Mouse (Mus musculus): Measurements from ENCODE around the gene Mical3. TPM values are rescaled to one million over a fixed set of nuclear protein-coding genes. Genes with fewer than 3 reads are reported as not detected.

Gene Mical3
- total RNA-seq, 2 experiments from 2014 or later: 159 to 168 TPM

DNA sequence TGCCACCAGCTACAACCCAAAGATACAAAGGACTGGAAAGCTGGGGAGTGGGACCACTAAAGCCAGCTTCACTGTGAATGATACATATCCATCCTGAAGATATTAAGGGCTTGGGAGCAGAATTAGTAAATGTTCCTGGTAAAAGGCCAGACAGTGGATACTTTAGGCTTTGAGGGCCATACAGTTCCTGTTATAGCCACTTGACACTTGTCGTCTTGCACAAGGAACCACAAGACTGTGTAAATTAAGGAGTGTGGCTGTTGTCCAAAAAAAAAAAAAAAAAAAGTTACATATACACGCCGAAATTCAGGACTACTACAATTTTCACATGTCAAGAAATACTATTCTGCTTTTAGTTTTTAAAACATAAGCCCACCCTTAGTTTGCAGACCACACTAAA lies 17.6 kb upstream of the Mical3 start:
- ATAC-seq (replicated peaks; ENCODE audit: low FRiP score, poor library complexity, severe bottlenecking): no peak

DNA sequence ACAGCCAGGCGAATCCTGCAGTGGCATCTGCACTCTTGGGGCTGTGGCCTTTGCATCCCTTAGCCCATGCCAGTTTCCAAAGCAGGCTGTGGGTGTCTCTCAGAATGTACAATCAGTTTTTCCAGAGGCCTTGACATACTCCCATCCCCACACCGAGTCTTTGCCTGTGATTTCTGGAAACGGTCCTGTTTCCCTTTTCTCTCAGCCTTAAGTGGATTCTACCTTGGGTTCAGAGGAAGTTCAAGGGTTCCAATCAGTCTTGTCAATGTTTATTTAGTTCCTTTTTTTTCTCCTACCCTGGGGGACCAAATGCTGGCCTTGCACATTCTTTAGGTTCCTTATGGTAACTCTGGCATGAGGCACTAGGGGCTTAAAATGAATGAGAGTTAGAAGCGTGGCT lies 16.0 kb upstream of the Mical3 start:
- no peak for ATAC-seq (replicated peaks; ENCODE audit: low FRiP score, poor library complexity, severe bottlenecking)

DNA sequence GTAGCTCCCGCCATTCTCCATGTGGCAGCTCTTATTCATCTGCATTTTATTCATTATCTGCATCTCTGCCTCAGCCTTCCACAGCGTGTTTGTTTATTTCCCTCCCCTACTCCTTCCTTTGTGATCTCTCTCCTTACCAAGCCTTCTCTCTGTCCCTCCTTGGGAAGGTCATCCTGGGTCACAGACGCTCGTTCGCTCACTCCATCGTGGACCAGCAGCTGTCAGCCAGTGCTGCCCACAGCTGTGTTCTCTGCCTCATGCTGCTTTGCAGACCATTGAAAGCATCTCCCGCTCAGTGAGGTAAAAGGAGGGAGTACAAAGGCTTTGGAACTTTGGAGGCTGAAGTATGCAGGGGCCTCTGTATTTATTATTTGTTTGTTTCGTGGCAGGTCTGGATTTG lies 15.1 kb upstream of the Mical3 start:
- ATAC-seq (replicated peaks; ENCODE audit: low FRiP score, poor library complexity, severe bottlenecking): no peak

DNA sequence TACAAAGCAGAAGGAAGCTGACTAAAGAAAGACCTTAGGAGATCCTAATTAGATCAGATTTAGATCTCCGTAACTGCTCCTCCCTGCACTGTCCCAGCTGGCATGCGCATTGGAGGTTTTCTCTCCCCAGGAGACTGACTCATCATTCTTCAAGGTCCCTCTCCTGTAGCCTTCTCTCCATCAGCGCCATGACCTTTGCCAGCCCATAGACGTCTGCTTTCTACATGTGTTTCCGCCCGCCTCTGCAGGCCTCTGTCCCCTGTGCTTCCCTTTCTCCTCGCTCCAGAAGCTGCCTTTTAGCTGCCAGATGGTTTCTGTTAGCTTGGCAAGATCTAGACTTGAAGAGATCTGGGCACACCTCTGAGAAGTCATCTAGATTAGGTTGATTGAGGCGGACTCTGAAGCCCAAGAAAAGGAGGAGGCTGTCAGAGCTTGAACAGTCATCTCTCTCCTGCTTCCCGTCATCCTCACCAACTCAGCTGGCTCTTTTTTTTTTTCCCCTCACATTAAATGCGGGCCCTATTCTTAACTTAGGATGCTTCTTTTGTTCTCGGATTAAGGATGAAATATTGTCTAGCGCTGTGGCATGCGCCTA lies 14.3 kb upstream of the Mical3 start:
- no peak for ATAC-seq (replicated peaks; ENCODE audit: low FRiP score, poor library complexity, severe bottlenecking)

DNA sequence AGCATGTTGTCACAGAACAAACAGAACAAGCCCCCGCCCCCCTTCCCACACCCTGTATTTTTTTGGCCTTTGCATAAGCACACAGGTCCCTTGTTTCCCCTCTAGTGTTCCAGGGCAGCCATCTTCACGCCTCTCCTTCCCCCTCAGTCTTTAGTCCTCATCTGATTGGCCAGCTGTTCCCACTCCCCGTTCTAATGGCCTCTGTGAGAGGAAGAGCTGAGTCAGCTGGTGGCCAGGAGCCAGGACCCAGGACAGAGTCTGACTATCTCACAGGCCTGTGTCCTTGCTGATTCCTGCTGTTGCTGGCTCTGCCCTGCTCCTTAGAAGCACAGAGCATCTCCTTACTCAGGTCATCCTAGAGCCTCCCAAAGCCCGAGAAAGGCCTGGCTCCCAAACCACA lies 13.3 kb upstream of the Mical3 start:
- ATAC-seq (replicated peaks; ENCODE audit: low FRiP score, poor library complexity, severe bottlenecking): no peak

DNA sequence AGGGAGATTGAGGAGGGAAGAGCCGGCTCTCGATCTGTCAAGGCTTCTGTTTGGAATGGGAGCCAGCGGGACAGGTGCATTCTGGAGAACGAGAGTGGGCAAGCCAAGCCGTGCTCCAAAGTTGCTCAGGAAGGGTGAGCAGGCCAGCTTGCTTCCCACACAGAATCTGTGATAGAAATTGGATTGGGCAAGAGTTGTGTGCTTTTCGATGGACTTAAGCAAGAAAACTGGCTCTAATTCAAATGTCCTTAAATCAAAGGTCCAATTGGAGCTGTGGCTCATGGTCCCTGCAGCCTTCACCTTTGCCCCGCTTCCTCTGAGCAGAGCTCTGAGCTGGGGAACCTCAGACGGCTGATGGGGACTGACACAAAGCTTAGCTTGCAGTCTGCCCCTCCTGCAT lies 12.6 kb upstream of the Mical3 start:
- no peak for ATAC-seq (replicated peaks; ENCODE audit: low FRiP score, poor library complexity, severe bottlenecking)

DNA sequence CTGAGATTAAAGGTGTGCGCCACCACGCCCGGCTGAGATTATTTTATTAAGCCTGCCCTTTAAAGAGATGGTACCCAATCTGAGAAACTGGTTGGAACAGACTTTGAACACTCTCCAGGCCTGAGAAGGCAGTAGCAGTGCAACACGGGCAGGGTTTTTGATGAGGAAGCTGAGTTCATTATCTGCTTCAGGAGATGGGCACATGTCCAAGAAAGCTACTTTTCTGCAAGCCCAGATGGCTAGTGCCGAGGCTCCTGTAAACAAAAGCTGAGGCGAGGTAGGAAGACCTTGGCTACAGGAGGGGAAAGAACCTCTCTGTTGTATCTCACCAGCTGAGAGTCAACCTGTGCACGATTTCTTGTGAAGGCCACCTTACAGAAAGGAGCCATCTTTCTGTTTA lies 11.5 kb upstream of the Mical3 start:
- no peak for ATAC-seq (replicated peaks; ENCODE audit: low FRiP score, poor library complexity, severe bottlenecking)

DNA sequence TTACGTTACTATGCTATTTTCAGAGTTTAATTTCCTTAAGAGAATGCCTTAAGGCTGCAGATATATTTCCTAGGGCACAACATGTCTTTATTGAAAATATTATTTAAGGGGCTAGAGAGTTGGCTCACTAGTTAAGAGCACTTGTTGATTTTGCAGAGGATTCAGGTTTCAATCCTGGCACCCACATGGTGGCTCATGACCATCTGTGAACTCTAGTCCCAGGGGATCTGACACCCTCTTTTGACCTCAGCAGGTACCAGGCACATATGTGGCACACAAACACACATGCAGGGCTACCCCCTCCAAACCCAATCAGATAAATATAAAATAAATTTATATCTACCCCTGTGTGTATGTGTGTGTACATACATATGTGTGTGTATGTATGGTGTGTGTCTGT lies 8.5 kb upstream of the Mical3 start:
- ATAC-seq (replicated peaks; ENCODE audit: low FRiP score, poor library complexity, severe bottlenecking): no peak

DNA sequence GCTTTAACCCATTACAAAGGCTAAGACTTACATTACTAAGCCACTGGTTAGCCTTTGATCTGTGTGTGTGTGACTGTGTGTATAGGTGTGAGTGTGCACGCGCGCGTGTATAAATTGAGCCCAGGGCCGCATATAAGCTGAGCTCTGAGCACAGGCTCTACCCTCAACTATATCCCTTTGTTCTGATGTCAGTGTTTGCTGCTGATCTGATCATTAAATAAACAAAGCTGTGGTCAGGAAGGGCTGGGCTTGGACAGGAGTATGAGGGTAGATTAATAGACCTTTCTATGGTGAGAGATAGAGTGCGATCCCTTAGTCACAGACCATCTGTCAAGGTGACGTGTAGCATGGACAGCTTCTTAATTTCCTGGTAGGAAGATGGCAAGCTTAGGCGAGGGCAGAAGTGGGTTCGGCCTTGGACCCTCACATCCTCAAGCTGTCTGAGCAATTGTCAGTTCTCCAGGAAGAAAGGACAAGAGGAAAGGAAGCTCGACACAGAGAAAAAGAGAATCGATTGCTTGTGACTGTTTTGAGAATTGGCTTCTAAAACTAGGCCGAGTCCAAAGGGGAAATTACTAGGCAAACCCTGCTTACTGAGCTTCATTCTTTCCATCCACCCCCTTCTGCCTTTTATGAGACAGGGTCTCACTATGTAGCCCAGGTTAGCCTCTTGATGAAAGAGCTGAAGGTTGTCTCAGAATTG lies 7.7 kb upstream of the Mical3 start:
- ATAC-seq (replicated peaks; ENCODE audit: low FRiP score, poor library complexity, severe bottlenecking): no peak

DNA sequence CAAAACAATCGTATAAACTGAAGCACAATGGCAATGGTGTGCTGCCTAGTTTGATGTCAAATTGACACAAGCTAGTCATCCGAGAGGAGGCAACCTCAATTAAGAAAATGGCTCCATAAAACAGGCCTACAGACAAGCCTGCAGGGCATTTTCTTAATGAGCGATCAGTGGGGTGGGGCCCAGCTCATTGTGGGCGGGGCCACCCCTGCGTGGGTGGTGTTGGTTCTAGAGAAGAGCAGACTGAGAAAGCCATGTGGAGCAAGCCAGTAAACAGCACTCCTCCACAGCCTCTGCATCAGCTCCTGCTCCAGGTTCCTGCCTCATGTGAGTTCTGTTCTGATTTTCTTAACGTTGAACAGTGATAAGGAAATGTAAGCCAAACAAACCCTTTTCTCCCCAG lies 6.4 kb upstream of the Mical3 start:
- ATAC-seq (replicated peaks; ENCODE audit: low FRiP score, poor library complexity, severe bottlenecking): peak; percentile 54; the same call in 1 of the 2 replicates

DNA sequence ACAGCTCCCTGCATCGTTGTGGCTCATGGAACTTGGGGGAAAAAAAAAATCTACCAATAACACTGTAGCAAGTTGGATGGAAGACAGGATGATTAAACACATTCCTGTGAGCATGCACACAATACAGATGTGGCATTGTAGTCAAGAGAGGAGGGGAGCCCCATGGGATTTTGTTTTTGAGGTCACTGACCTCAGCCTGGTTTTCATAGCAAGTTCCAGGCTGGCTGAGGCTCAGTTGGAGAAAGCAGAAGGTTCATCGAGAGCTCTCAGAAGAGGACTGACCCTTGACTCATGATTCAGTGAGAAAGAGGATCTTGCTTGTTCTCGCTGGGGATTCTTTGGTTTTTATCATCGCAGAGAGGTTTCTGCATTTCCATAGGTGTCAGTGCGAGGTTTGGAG lies 4.1 kb upstream of the Mical3 start:
- no peak for ATAC-seq (replicated peaks; ENCODE audit: low FRiP score, poor library complexity, severe bottlenecking)

DNA sequence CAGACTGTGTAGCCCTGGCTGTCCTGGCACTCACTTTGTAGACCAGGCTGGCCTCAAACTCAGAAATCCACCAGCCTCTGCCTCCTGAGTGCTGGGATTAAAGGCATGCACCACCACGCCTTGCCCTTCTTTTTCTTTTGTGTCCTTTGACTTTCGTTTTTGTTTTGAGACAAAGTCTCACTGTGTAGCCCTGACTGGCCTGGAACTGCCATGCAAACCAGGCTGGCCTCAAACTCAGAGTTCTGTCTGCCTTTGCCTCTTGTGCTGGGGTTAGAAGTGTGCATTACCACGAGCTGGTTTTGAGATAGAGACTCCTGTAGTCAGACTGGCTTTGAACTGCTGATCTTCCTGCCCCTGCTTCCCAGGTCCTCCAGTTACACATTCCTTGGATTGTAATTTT lies 3.5 kb upstream of the Mical3 start:
- no peak for ATAC-seq (replicated peaks; ENCODE audit: low FRiP score, poor library complexity, severe bottlenecking)

DNA sequence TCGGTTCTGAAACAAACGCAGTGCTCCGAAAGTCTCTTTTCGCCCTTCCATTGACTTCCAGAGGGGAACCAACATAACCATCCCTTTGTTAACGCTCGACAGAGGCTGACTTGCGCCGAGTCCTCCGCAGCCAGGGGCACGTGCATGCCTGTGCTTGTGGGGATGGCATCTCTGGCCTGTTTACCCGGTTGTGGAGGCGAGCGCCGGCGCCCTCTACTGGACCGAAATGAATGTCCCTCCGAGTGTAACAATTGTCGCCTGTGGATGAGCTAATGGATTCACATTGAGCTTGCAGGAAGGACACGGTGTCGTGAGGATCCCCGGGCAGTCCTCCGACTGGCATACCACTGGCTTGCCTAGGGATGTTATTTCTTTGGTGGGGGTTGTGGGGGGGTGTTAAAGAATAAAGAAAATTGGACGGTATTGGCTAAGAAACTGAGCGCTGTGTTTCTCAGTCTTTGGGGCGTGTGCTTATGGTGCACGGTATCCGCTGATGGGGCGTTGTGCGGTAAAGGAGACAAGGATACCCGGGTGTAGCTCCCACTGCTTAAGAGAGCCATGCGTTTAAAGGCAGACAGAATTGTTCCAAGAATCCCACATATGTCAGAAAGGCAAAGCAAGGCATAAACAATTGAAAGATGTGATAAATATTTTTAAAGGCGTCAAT lies 627 bp downstream of the Mical3 start:
- ATAC-seq (replicated peaks; ENCODE audit: low FRiP score, poor library complexity, severe bottlenecking): peak; percentile 91

DNA sequence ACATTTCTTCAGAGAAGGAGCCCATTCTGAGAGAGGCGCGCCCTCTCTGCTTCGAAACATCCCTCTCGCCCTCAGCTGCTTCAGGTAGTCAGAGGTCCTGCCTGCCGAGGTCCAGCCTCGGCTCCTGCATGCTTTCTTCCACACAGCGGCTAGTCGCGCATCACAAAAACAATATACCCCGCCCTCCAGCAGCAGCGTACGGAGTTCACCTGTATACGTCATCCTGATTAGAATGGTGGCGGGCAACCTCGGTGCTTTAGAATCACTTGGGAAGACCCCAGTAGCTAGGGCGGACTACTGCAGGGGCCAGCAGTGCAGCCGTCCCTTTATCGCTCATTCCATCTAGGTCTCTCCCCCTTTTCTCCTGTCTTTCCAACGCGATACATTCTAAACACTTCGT lies 1.3 kb downstream of the Mical3 start:
- ATAC-seq (replicated peaks; ENCODE audit: low FRiP score, poor library complexity, severe bottlenecking): no peak

DNA sequence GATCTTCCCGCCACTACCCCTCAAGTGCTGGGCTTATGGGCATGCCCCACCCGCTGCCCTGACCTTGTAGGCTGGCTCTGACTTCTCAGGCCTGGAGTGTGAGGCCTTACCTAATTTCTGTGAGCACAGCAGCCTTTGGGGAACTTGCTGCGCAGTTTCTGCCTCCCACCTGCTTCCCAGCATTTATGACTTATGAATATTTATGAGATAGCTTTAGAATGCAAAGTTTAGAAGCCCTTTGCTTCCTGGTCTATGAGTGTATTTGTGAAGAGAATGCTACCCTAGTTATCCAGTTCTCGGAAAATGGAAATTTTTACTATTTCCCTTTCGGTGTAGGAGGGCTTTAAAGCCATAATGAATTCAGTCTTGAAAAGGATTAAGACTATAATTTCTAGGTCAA lies 2.1 kb downstream of the Mical3 start:
- ATAC-seq (replicated peaks; ENCODE audit: low FRiP score, poor library complexity, severe bottlenecking): no peak

DNA sequence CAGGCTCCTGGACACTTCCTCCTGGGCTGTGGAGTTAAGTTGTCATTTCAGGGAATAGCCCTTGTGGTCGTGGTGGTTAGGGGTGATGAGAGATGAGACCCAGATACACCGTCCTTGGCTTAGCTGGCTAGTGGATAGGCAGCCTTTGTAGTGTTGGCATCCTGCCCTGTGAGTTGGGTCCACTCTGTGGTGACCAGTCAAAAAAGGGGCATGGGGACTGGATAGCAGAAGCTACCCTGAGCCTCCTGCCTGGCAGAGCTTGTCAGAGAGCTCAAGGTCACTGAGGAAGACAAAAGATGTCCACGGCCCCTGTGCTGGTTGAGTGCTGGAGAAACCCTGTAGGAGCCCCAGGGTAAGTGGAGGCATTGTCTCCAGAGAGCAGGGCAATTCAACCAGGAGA lies 3.1 kb downstream of the Mical3 start:
- ATAC-seq (replicated peaks; ENCODE audit: low FRiP score, poor library complexity, severe bottlenecking): no peak

DNA sequence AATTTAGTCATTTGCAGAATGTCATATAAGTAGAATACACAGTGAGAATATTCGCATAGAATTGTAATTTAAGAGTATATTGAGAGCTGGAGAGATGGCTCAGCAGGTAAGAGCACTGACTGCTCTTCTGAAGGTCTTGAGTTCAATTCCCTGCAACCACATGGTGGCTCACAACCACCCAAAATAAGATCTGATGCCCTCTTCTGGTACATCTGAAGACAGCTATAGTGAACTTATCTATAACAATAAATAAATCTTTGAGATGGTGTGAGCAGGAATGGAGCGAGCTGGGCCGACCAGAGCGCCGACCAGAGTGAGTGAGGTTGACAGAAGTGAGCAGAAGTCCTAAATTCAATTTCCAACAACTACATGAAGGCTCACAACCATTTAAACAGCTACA lies 4.6 kb downstream of the Mical3 start:
- no peak for ATAC-seq (replicated peaks; ENCODE audit: low FRiP score, poor library complexity, severe bottlenecking)

DNA sequence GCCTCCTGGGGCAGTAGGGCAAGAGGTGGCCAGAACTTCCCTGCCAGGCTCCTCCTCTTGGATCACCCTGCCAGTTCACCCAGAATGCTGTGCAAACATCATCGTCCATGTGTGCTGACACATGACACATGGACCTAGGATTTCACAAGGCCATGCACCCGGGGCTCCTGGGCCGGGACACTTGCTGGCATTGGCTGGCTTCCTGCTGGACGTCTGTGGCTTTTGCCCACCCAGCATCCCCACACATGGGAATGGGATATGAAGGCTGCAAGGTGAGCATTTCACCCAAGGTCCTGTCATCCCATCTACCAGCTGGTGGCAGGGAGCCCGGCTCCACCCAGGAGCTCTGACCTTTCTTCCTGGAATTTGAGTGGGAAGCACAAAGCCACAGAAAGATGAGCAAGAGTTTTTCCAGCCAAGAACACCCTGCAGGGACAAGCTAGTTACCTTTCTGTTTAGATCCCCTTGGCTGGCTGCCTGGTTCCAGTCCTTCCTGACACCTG lies 8.0 kb downstream of the Mical3 start:
- no peak for ATAC-seq (replicated peaks; ENCODE audit: low FRiP score, poor library complexity, severe bottlenecking)

DNA sequence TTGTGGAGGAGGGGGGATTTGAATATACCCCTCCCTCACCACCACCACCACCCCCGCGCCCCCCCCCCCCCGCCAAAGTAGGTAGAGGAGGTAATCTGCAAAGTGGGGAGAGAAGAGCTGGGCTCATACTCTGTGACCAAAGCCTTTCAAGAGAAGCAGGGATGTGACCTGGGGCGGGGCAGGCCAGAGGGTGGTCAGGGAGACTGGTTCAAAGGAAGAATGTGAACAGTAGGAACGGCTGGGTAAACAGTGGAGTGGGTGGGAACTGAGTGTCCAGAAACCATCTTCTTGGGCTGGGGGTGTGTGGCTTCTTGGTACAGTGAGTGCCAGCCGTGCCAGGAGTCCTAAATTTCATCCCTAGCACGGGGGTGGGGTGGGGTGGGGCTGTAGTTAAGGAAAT lies 10.0 kb downstream of the Mical3 start:
- no peak for ATAC-seq (replicated peaks; ENCODE audit: low FRiP score, poor library complexity, severe bottlenecking)

DNA sequence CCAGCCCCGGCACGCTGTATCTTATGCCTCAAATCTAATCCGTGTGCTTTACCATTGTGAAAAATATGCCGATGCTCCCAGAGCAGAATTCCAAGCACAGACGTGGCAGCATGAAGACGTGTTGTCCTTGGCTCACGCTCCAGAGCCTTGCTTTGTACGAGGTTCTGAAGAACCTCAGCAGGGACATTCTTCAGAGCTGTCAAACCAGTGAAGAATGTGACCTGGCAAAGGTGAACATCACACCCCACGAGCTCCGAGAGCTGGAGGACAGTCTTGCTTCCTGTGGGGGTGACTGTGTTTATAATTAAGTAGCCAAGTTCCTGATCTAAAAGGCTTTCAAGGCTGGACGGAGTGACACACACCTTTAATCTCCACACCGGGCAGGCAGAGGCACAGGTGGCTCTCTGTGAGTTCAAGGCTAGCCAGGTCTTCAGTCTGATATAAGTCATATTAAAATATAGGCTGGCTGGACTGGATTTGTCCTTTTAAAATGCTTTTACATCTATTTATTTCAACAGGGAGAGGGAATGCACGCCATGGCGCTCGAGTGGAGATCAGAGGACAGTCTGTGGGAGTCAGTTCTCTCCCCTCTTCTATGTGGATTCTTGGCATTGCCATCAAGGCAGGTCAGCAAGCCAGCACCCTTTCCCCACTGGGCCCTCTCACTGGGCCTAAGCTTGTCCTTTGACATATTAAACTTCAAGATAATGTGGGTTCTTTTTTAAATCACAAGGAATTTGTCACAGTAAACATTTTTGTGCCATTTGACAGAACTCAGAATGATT lies 12.6 kb downstream of the Mical3 start:
- no peak for ATAC-seq (replicated peaks; ENCODE audit: low FRiP score, poor library complexity, severe bottlenecking)

DNA sequence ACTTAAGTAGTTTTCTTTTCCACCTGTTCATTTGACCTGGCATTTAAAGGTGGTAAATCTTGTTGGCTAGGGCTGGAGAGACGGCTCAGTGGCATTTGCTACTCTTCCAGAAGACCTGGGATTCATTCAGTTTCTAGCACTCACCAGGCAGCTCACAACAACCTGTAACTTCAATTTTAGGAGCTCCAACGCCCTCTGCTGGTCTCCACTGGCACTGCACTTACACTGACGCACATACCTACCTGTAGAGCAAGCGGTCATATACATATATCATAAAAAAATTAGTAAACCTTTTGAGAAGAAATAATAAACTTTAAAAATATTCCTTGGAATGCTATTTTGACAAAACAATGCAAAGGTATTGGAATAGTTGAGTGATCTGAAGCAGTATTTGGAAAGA lies 13.7 kb downstream of the Mical3 start:
- ATAC-seq (replicated peaks; ENCODE audit: low FRiP score, poor library complexity, severe bottlenecking): no peak

Measured in erythroid progenitor cell, adult 5-6 weeks (primary cell).